Mouse (Mus musculus): ENCODE measurements around the gene Klhl35.

DNA sequence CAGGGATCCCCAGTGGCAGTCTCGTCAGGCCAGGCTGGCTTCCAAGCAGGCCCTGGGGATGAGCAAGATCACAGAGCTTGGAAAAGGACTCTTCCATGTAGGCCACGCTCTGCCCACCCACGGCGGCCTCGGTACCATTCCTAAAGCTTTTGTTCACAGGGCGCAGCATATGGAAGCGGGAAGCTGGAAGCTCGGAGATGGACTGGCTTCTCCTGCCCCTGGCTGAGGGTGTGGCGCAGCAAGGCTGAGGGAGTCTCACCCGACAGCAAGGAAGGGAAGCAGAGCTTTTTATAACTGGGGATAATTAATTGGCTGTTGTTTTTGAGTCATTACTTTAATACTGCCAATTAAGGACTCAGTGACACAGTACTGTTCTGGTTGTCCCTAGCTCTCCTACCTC lies 38.8 kb upstream of the Klhl35 start:
- TF ChIP-seq CTCF (conservative IDR thresholded peaks at IDR 0.05; ENCODE audit: insufficient read depth, insufficient read length, low read depth, low read length) (no peak), POLR2A (IDR thresholded peaks at IDR 0.05; ENCODE audit: low read depth, low read length) (no peak)
